Mouse (Mus musculus) kidney, embryonic 14.5 days (tissue): ENCODE results near the gene Pald1. TPM values are rescaled to one million over a fixed set of nuclear protein-coding genes. Genes with fewer than 3 reads are reported as not detected.
A peak's percentile ranks its signal among the peaks of the same experiment; 100 is the strongest.

ENCODE experiments used
- ATAC-seq: fragments of 200-750 bp; cut with Nextera tagmentation; 2 replicates; pipeline ENCODE4 v1.8.0; 2017; ENCODE audit warnings: moderate number of reproducible peaks, mild to moderate bottlenecking, moderate TSS enrichment, moderate library complexity; ENCODE audit not compliant: low FRiP score, low TSS enrichment
- H3K27ac ChIP-seq: fragments of 300-500 bp; sonication (generic); 2 replicates; pipeline ENCODE4 v1.5.1; 2014; ENCODE audit warnings: low read depth, mild to moderate bottlenecking, low read length, moderate library complexity, mixed read lengths
- H3K27me3 ChIP-seq: fragments of 300-500 bp; sonication (generic); 2 replicates; pipeline ENCODE4 v1.6.1; 2014; ENCODE audit warnings: mild to moderate bottlenecking, low read length; ENCODE audit not compliant: control insufficient read depth, insufficient read depth
- H3K36me3 ChIP-seq: fragments of 300-500 bp; sonication (generic); 2 replicates; pipeline ENCODE4 v1.6.1; 2014; ENCODE audit warnings: low read length, mixed read lengths; ENCODE audit not compliant: control insufficient read depth, insufficient read depth
- H3K4me1 ChIP-seq: fragments of 300-500 bp; sonication (generic); 2 replicates; pipeline ENCODE4 v1.6.1; 2014; ENCODE audit warnings: low read length, mixed read lengths; ENCODE audit not compliant: control insufficient read depth, insufficient read depth
- H3K4me2 ChIP-seq: fragments of 300-500 bp; sonication (generic); replicated peaks from 2 replicates; pipeline ENCODE4 v1.6.1; 2014; ENCODE audit warnings: low read depth, mild to moderate bottlenecking, low read length
- H3K4me3 ChIP-seq: fragments of 300-500 bp; sonication (generic); 2 replicates; pipeline ENCODE4 v1.5.1; 2014; ENCODE audit warnings: mild to moderate bottlenecking, low read length
- H3K9ac ChIP-seq: fragments of 300-500 bp; sonication (generic); 2 replicates; pipeline ENCODE4 v1.6.1; 2014; ENCODE audit warnings: low read depth, mild to moderate bottlenecking, low read length, moderate library complexity
- H3K9me3 ChIP-seq: fragments of 300-500 bp; sonication (generic); 2 replicates; pipeline ENCODE4 v1.6.1; 2016; ENCODE audit warnings: low read length; ENCODE audit not compliant: control insufficient read depth
- WGBS: fragments of 180-500 bp; shearing (Covaris S2); extraction: QIAGEN DNeasy Blood & Tissue Kit; methylation state at CpG from one replicate; pipeline ENCODE4 v1.1.7; 2014; 5-methylcytosine and 5-hydroxymethylcytosine counted together
- polyA plus RNA-seq: library from polyadenylated mRNA; unstranded; fragments of >200 nt; fragmentation: Nextera tagmentation; extraction: Ambion mirVana; gene quantifications from 2 replicates; pipeline ENCODE4 v1.2.1, GENCODE M21; 2014

Pald1 gene
- polyA plus RNA-seq, 1 experiment from 2014 or later: 25.5 TPM

GRCm38 (mm10) chr10:61285271-61285670 is 98.1 kb downstream of the Pald1 start:
- Histone ChIP-seq H3K4me3 (no peak overlapping the region), H3K9ac (no peak overlapping the region), H3K36me3 (no peaks in the 10 kb centered on the region), H3K27me3 (no peaks in the 10 kb centered on the region), H3K9me3 (no peaks in the 10 kb centered on the region), H3K27ac (no peak overlapping the region; the same call in 1 of the 2 replicates), H3K4me1 (peaks cover 14% of the 10 kb centered on the region; the same call in 1 of the 2 replicates), H3K4me2 (no peak overlapping the region)
- WGBS: 45% methylated on average over 11 of the region's 11 CpGs
- ATAC-seq: peak; percentile 61; the same call in 1 of the 2 replicates

GRCm38 (mm10) chr10:61284309-61284708 is 99.0 kb downstream of the Pald1 start:
- Histone ChIP-seq H3K36me3 (no peaks in the 10 kb centered on the region), H3K27me3 (no peaks in the 10 kb centered on the region), H3K27ac (no peak overlapping the region), H3K4me3 (no peak overlapping the region), H3K9me3 (no peaks in the 10 kb centered on the region), H3K9ac (no peak overlapping the region), H3K4me2 (no peak overlapping the region), H3K4me1 (peaks cover 14% of the 10 kb centered on the region; the same call in 1 of the 2 replicates)
- no peak for ATAC-seq
- 91% methylated on average over 4 of the region's 4 CpGs for WGBS

GRCm38 (mm10) chr10:61281115-61281514 is 102.2 kb downstream of the Pald1 start:
- Histone ChIP-seq H3K9ac (no peak overlapping the region), H3K9me3 (no peaks in the 10 kb centered on the region), H3K27me3 (no peaks in the 10 kb centered on the region), H3K4me1 (peaks cover 13% of the 10 kb centered on the region; the same call in 1 of the 2 replicates), H3K27ac (no peak overlapping the region), H3K4me3 (no peak overlapping the region), H3K4me2 (no peak overlapping the region), H3K36me3 (no peaks in the 10 kb centered on the region)
- ATAC-seq: no peak
- 66% methylated on average over 5 of the region's 5 CpGs for WGBS

GRCm38 (mm10) chr10:61277918-61278674 is 105.2 kb downstream of the Pald1 start:
- H3K4me2 ChIP-seq: no peak overlapping the region
- H3K9me3 ChIP-seq: no peaks in the 10 kb centered on the region
- H3K4me1 ChIP-seq: 0 out of 2 replicates have a peak, but pooled peaks cover 7% of the 10 kb centered on the region
- no peak overlapping the region for H3K27ac ChIP-seq
- no peak overlapping the region for H3K4me3 ChIP-seq
- no peaks in the 10 kb centered on the region; the same call in 1 of the 2 replicates for H3K27me3 ChIP-seq
- no peak for ATAC-seq
- no peaks in the 10 kb centered on the region for H3K36me3 ChIP-seq
- H3K9ac ChIP-seq: no peak overlapping the region
- WGBS: 60% methylated on average over 14 of the region's 14 CpGs

- Histone ChIP-seq H3K27me3 (no peaks in the 10 kb centered on the region; the same call in 1 of the 2 replicates), H3K36me3 (no peaks in the 10 kb centered on the region), H3K4me2 (no peak overlapping the region), H3K9me3 (no peaks in the 10 kb centered on the region), H3K9ac (no peak overlapping the region), H3K27ac (no peak overlapping the region), H3K4me3 (no peak overlapping the region), H3K4me1 (0 out of 2 replicates have a peak, but pooled peaks cover 12% of the 10 kb centered on the region)
- 95% methylated on average over 6 of the region's 6 CpGs for WGBS
- no peak for ATAC-seq
These were observed 106.3 kb downstream of the Pald1 start for GRCm38 (mm10) chr10:61277051-61277450.

GRCm38 (mm10) chr10:61275669-61276110 is 107.6 kb downstream of the Pald1 start:
- no peak overlapping the region for H3K27ac ChIP-seq
- no peaks in the 10 kb centered on the region for H3K9me3 ChIP-seq
- no peak overlapping the region for H3K4me3 ChIP-seq
- H3K4me2 ChIP-seq: no peak overlapping the region
- H3K4me1 ChIP-seq: 0 out of 2 replicates have a peak, but pooled peaks cover 12% of the 10 kb centered on the region
- no peak overlapping the region for H3K9ac ChIP-seq
- ATAC-seq: peak; percentile 37; the same call in 1 of the 2 replicates
- H3K27me3 ChIP-seq: no peaks in the 10 kb centered on the region; the same call in 1 of the 2 replicates
- no peaks in the 10 kb centered on the region for H3K36me3 ChIP-seq
- WGBS: 3% methylated on average over 5 of the region's 5 CpGs

- no peaks in the 10 kb centered on the region; the same call in 1 of the 2 replicates for H3K27me3 ChIP-seq
- H3K4me3 ChIP-seq: no peak overlapping the region
- no peak overlapping the region for H3K9ac ChIP-seq
- 63% methylated on average over 2 of the region's 2 CpGs for WGBS
- H3K36me3 ChIP-seq: no peaks in the 10 kb centered on the region
- H3K9me3 ChIP-seq: no peaks in the 10 kb centered on the region
- 0 out of 2 replicates have a peak, but pooled peaks cover 12% of the 10 kb centered on the region for H3K4me1 ChIP-seq
- no peak overlapping the region for H3K27ac ChIP-seq
- no peak overlapping the region for H3K4me2 ChIP-seq
- ATAC-seq: no peak
These were observed 108.8 kb downstream of the Pald1 start for GRCm38 (mm10) chr10:61274532-61274931.

GRCm38 (mm10) chr10:61273844-61274215 is 109.5 kb downstream of the Pald1 start:
- H3K9me3 ChIP-seq: no peaks in the 10 kb centered on the region
- 51% methylated on average over 7 of the region's 7 CpGs for WGBS
- ATAC-seq: no peak
- H3K27me3 ChIP-seq: no peaks in the 10 kb centered on the region; the same call in 1 of the 2 replicates
- peak overlapping the region; percentile 86 for H3K4me2 ChIP-seq
- 0 out of 2 replicates have a peak overlapping the region, but pooled peaks have one; percentile 67 for H3K9ac ChIP-seq
- peak overlapping the region; percentile 54 for H3K4me3 ChIP-seq
- H3K27ac ChIP-seq: no peak overlapping the region
- 0 out of 2 replicates have a peak, but pooled peaks cover 12% of the 10 kb centered on the region for H3K4me1 ChIP-seq
- no peaks in the 10 kb centered on the region for H3K36me3 ChIP-seq
